Mouse (Mus musculus): ENCODE data around the gene Gm20736.
"Not testable (repeated sequence)": the region's sequence is repeated elsewhere in the genome, so short reads cannot be mapped to it uniquely, and the experiment has no call there.

Gm20736 gene

DNA sequence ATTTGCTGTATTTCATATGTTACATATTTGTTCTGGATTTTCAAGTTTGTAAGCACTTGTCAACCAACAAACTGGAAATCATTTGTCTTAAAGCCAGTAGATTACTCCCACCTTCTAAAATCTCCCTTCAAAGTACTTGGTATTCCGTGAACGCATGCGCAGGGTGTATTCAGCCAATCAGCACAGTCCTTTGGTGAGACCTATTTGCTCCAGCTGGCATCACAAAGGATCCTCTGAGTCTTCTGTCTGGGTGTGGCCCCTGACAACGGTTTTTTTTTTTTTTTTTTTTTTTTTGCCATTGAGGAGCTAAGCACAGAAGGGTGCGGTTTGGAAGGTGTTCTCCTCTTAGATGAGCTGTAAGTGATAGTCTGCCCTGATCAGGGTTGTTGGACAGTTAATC is at the start of gene Gm20736:
Gene Gm20736, plus strand, starts transcription at position 301 of the 400 bp plus-strand sequence.
- not testable (repeated sequence) for DNase-seq
